Comparison of ENCODE assay signal across 12 mouse cellular contexts in genomic region chr8:88312966-88313365, GRCm38 (mm10). TPM values are rescaled to one million over a fixed set of nuclear protein-coding genes. Genes with fewer than 3 reads are reported as not detected.
A peak's percentile ranks its signal among the peaks of the same experiment; 100 is the strongest.
DNase-seq lines count a peak whose midpoint lies in the region; ATAC-seq lines count a peak whose summit lies in the region.
"Had no signal": no experiment of that assay in that cellular context is flagged by ENCODE, and none has a peak within 500 bp of the region (broad histone marks: within the 10 kb centered on the region; RNA-seq: fewer than 3 reads in every experiment).

No protein-coding gene starts in this region.

- peaks cover 5% of the 10 kb centered on the region; the same call in 1 of the 2 replicates for H3K4me1 ChIP-seq in kidney, embryonic 14.5 days (ENCODE audit: control insufficient read depth, insufficient read depth, low read length)
- no peaks in the 10 kb centered on the region for H3K4me1 ChIP-seq in midbrain, embryonic 11.5 days (ENCODE audit: control insufficient read depth, insufficient read depth, low read length)
- no peaks in the 10 kb centered on the region for H3K4me1 ChIP-seq in hindbrain, embryonic 11.5 days (replicated peaks; ENCODE audit: control insufficient read depth, insufficient read depth, low read length)
- H3K4me1 ChIP-seq: neural tube, embryonic 12.5 days had no signal

- ATAC-seq in kidney, embryonic 14.5 days (ENCODE audit: low FRiP score, low TSS enrichment) = no peak
- no peak for ATAC-seq in midbrain, embryonic 11.5 days (ENCODE audit: low FRiP score)
- ATAC-seq in hindbrain, embryonic 11.5 days (ENCODE audit: low FRiP score) = no peak
- ATAC-seq: activated CD4-positive, CD25-positive, alpha-beta regulatory T cell, adult 4 months; forebrain, postnatal 0 days had no signal

- no peak overlapping the region for H3K27ac ChIP-seq in kidney, embryonic 14.5 days (ENCODE audit: low read depth, low read length)
- no peak overlapping the region for H3K27ac ChIP-seq in midbrain, embryonic 11.5 days (ENCODE audit: low read depth, low read length)
- H3K27ac ChIP-seq in hindbrain, embryonic 11.5 days (ENCODE audit: low read depth, low read length) = no peak overlapping the region
- H3K27ac ChIP-seq: neural tube, embryonic 12.5 days had no signal

- H3K9ac ChIP-seq in kidney, embryonic 14.5 days (ENCODE audit: low read depth, low read length) = no peak overlapping the region
- no peak overlapping the region for H3K9ac ChIP-seq in midbrain, embryonic 11.5 days (ENCODE audit: low read length)
- H3K9ac ChIP-seq in hindbrain, embryonic 11.5 days (ENCODE audit: low read depth, low read length) = no peak overlapping the region
- H3K9ac ChIP-seq: forebrain, postnatal 0 days; neural tube, embryonic 12.5 days had no signal

- WGBS in kidney, embryonic 14.5 days = 72% methylated on average over 8 of the region's 8 CpGs
- 84% methylated on average over 8 of the region's 8 CpGs for WGBS in midbrain, embryonic 11.5 days
- 86% methylated on average over 7 of the region's 8 CpGs for WGBS in hindbrain, embryonic 11.5 days

- H3K36me3 ChIP-seq in kidney, embryonic 14.5 days (ENCODE audit: control insufficient read depth, insufficient read depth, low read length) = no peaks in the 10 kb centered on the region
- no peaks in the 10 kb centered on the region for H3K36me3 ChIP-seq in midbrain, embryonic 11.5 days (ENCODE audit: control insufficient read depth, insufficient read depth, low read length)
- no peaks in the 10 kb centered on the region for H3K36me3 ChIP-seq in hindbrain, embryonic 11.5 days (ENCODE audit: control insufficient read depth, insufficient read depth, low read length)
- H3K36me3 ChIP-seq: neural tube, embryonic 12.5 days had no signal

- no peak overlapping the region for H3K4me3 ChIP-seq in kidney, embryonic 14.5 days (ENCODE audit: low read length)
- no peak overlapping the region for H3K4me3 ChIP-seq in midbrain, embryonic 11.5 days (ENCODE audit: low read depth, low read length)
- no peak overlapping the region for H3K4me3 ChIP-seq in hindbrain, embryonic 11.5 days (ENCODE audit: low read depth, low read length)
- H3K4me3 ChIP-seq: neural tube, embryonic 12.5 days had no signal

- intact Hi-C loops in heart, postnatal 14 days (cut with DNase I) = no loop called here

- peak; percentile 21 for DNase-seq in kidney, adult 11 months
- peak; percentile 80 for DNase-seq in adrenal gland, adult 2 months
- DNase-seq in cerebellum, postnatal 25 days = peak; percentile 46 to 63
- DNase-seq in heart, postnatal 14 days = peak; percentile 63 to 74
- no peak for DNase-seq in midbrain, embryonic 11.5 days (ENCODE audit: low spot score, missing footprints)
- no peak for DNase-seq in hindbrain, embryonic 11.5 days (ENCODE audit: low spot score)
- DNase-seq in B cell, adult 2 months = no peak
- DNase-seq: forebrain, postnatal 0 days; thymus, postnatal 25 days had no signal

- H3K27me3 ChIP-seq in kidney, embryonic 14.5 days (ENCODE audit: control insufficient read depth, insufficient read depth, low read length) = no peaks in the 10 kb centered on the region
- no peaks in the 10 kb centered on the region for H3K27me3 ChIP-seq in midbrain, embryonic 11.5 days (ENCODE audit: control insufficient read depth, insufficient read depth, low read length)
- no peaks in the 10 kb centered on the region for H3K27me3 ChIP-seq in hindbrain, embryonic 11.5 days (ENCODE audit: control insufficient read depth, insufficient read depth, low read length)
- H3K27me3 ChIP-seq: neural tube, embryonic 12.5 days had no signal

- H3K4me2 ChIP-seq in kidney, embryonic 14.5 days (replicated peaks; ENCODE audit: low read depth, low read length) = no peak overlapping the region
- H3K4me2 ChIP-seq in midbrain, embryonic 11.5 days = no peak overlapping the region
- no peak overlapping the region for H3K4me2 ChIP-seq in hindbrain, embryonic 11.5 days (replicated peaks; ENCODE audit: low read depth, low read length)
- H3K4me2 ChIP-seq: neural tube, embryonic 12.5 days had no signal

- H3K9me3 ChIP-seq in kidney, embryonic 14.5 days (ENCODE audit: control insufficient read depth, low read length) = no peaks in the 10 kb centered on the region
- no peaks in the 10 kb centered on the region for H3K9me3 ChIP-seq in midbrain, embryonic 11.5 days (ENCODE audit: control insufficient read depth, low read length)
- H3K9me3 ChIP-seq in hindbrain, embryonic 11.5 days (ENCODE audit: control insufficient read depth, low read length) = no peaks in the 10 kb centered on the region
- H3K9me3 ChIP-seq: neural tube, embryonic 12.5 days had no signal

RNA-seq across cellular contexts. Expression of gene Adcy7, which starts 40.8 kb away (rescaled TPM):
- polyA plus RNA-seq in kidney, embryonic 14.5 days (2014; fragmentation: Nextera tagmentation; extraction: Ambion mirVana) = 2.0 and 3.1 TPM in 2 replicates
- 10 to 100 TPM in 1 of 2 experiments, 1 to 10 TPM in 1; 4.8 to 18.6 TPM for total RNA-seq in adrenal gland, adult 2 months (2021)
- 8.7 and 11.3 TPM in 2 replicates for polyA plus RNA-seq in adrenal gland, adult 2 months (2012; rRNA removed)
- 1 to 10 TPM; 7.5 to 9.8 TPM for total RNA-seq in heart, postnatal 14 days (2021)
- 1.8 and 2.1 TPM in 2 replicates for polyA plus RNA-seq in midbrain, embryonic 11.5 days (2014; fragmentation: Nextera tagmentation; extraction: Ambion mirVana)
- 1.7 and 2.5 TPM in 2 replicates for polyA plus RNA-seq in hindbrain, embryonic 11.5 days (2014; fragmentation: Nextera tagmentation; extraction: Ambion mirVana)

RNA-seq across cellular contexts. Expression of gene Brd7, which starts 49.0 kb away (rescaled TPM):
- 70.0 and 88.9 TPM in 2 replicates for polyA plus RNA-seq in kidney, embryonic 14.5 days (2014; fragmentation: Nextera tagmentation; extraction: Ambion mirVana)
- total RNA-seq in adrenal gland, adult 2 months (2021) = 10 to 100 TPM; 60.7 to 81.2 TPM
- polyA plus RNA-seq in adrenal gland, adult 2 months (2012; rRNA removed) = 7.0 and 7.2 TPM in 2 replicates
- 10 to 100 TPM; 70.1 to 70.2 TPM for total RNA-seq in heart, postnatal 14 days (2021)
- polyA plus RNA-seq in midbrain, embryonic 11.5 days (2014; fragmentation: Nextera tagmentation; extraction: Ambion mirVana) = 85.7 and 89.2 TPM in 2 replicates
- 77.5 and 82.4 TPM in 2 replicates for polyA plus RNA-seq in hindbrain, embryonic 11.5 days (2014; fragmentation: Nextera tagmentation; extraction: Ambion mirVana)

Comparison
In these comparisons a context has a peak if more than half of its experiments do, and no peak if none do; other contexts are left out.
1. DNase-seq: peak in kidney, adult 11 months (single experiment), adrenal gland, adult 2 months (single experiment), cerebellum, postnatal 25 days (2 of 2) and heart, postnatal 14 days (2 of 2); none in midbrain, embryonic 11.5 days (single experiment), hindbrain, embryonic 11.5 days (single experiment) and B cell, adult 2 months (0 of 2).